Mouse (Mus musculus) CH12.LX (cell line): Measurements from ENCODE around the gene Caskin1. TPM values are rescaled to one million over a fixed set of nuclear protein-coding genes. Genes with fewer than 3 reads are reported as not detected.

Experiments
- DNase-seq: peaks from one replicate; pipeline ENCODE4 v3.0.0-alpha.2; 2013; ENCODE audit errors: extremely low read depth
- H3K27ac ChIP-seq: 2 replicates; pipeline ENCODE4 v1.5.1; 2012; ENCODE audit warnings: low read depth, mild to moderate bottlenecking, control low read depth, moderate library complexity; ENCODE audit not compliant: insufficient read depth
- H3K27me3 ChIP-seq: replicated peaks from 2 replicates; pipeline ENCODE3; 2012; ENCODE audit warnings: inconsistent platforms
- H3K36me3 ChIP-seq, 2 experiments: replicated peaks in 1 of 2; 2 replicates each; pipeline versions ENCODE3 to v1.6.1; 2012; ENCODE audit warnings: inconsistent platforms in 1 of 2, low read length in 1 of 2, mild to moderate bottlenecking in 1 of 2, mixed read lengths in 1 of 2, moderate library complexity in 1 of 2; ENCODE audit not compliant: control insufficient read depth in 1 of 2, insufficient read depth in 1 of 2
- H3K4me1 ChIP-seq, 2 experiments: 2 replicates each; pipeline ENCODE4 v1.6.1; 2012; ENCODE audit warnings: inconsistent platforms in 1 of 2, moderate library complexity in 1 of 2; ENCODE audit not compliant: insufficient read depth in 2 of 2, control insufficient read depth in 1 of 2
- H3K4me2 ChIP-seq: 2 replicates; pipeline ENCODE4 v1.6.1; 2012; ENCODE audit warnings: low read depth, mild to moderate bottlenecking, control low read depth; ENCODE audit not compliant: poor library complexity, insufficient read depth, severe bottlenecking
- H3K4me3 ChIP-seq, 3 experiments: fragments of 150-350 bp in 1 of 3; sonication (generic) in 1 of 3; replicated peaks in 1 of 3; 2 replicates each; pipeline versions ENCODE3 to v1.5.1; 2011 to 2012; ENCODE audit warnings: low read depth in 2 of 3, low read length in 2 of 3, mild to moderate bottlenecking in 2 of 3, moderate library complexity in 2 of 3, control low read depth in 1 of 3, improper control_type of control experiment in 1 of 3, inconsistent platforms in 1 of 3, mixed read lengths in 1 of 3; ENCODE audit not compliant: poor library complexity in 1 of 3
- H3K79me2 ChIP-seq: replicated peaks from 2 replicates; pipeline ENCODE4 v1.6.1; 2012; ENCODE audit warnings: mild to moderate bottlenecking, moderate library complexity; ENCODE audit not compliant: control insufficient read depth, poor library complexity, insufficient read depth, severe bottlenecking; ENCODE audit errors: extremely low read depth
- H3K9ac ChIP-seq: 2 replicates; pipeline ENCODE4 v1.6.1; 2012; ENCODE audit warnings: low read depth, mild to moderate bottlenecking, control low read depth, moderate library complexity; ENCODE audit not compliant: insufficient read depth
- H3K9me3 ChIP-seq: replicated peaks from 2 replicates; pipeline ENCODE3; 2012; ENCODE audit warnings: low read length, inconsistent platforms, mixed read lengths
- CTCF ChIP-seq, 2 experiments: IDR thresholded peaks in 1 of 2; conservative IDR thresholded peaks in 1 of 2; 2 replicates each; pipeline ENCODE4 v1.5.1; 2011 to 2012; ENCODE audit warnings: low read depth in 2 of 2, low read length in 2 of 2, improper control_type of control experiment in 1 of 2, inconsistent platforms in 1 of 2, mild to moderate bottlenecking in 1 of 2, moderate library complexity in 1 of 2
- EP300 ChIP-seq: IDR thresholded peaks from 2 replicates; pipeline ENCODE4 v1.6.1; 2011; ENCODE audit warnings: low read length, improper control_type of control experiment
- ETS1 ChIP-seq: conservative IDR thresholded peaks from 2 replicates; pipeline ENCODE4 v1.6.1; 2012; ENCODE audit warnings: low read depth, mild to moderate bottlenecking, inconsistent platforms, low read length, improper control_type of control experiment, moderate library complexity
- GABPA ChIP-seq: IDR thresholded peaks from 2 replicates; pipeline ENCODE4 v1.6.1; 2012; ENCODE audit warnings: low read depth, low read length, improper control_type of control experiment, inconsistent platforms; ENCODE audit not compliant: insufficient replicate concordance
- HCFC1 ChIP-seq: IDR thresholded peaks from 2 replicates; pipeline ENCODE4 v1.6.1; 2012; ENCODE audit warnings: low read depth, mild to moderate bottlenecking, inconsistent platforms, low read length, improper control_type of control experiment
- JUN ChIP-seq: IDR thresholded peaks from 2 replicates; pipeline ENCODE4 v1.6.1; 2011; ENCODE audit warnings: low read depth, mild to moderate bottlenecking, low read length, improper control_type of control experiment, moderate library complexity; ENCODE audit not compliant: insufficient read depth
- KAT2A ChIP-seq: IDR thresholded peaks from 2 replicates; pipeline ENCODE4 v1.6.1; 2012; ENCODE audit warnings: low read length, improper control_type of control experiment, inconsistent platforms; ENCODE audit not compliant: insufficient replicate concordance
- MAFK ChIP-seq: IDR thresholded peaks from 2 replicates; pipeline ENCODE4 v1.6.1; 2011; ENCODE audit warnings: low read length, improper control_type of control experiment; ENCODE audit not compliant: insufficient replicate concordance
- MAX ChIP-seq: IDR thresholded peaks from 2 replicates; pipeline ENCODE4 v1.6.1; 2011; ENCODE audit warnings: low read length, improper control_type of control experiment
- MAZ ChIP-seq: IDR thresholded peaks from 2 replicates; pipeline ENCODE4 v1.6.1; 2012; ENCODE audit warnings: low read depth, mild to moderate bottlenecking, inconsistent platforms, low read length, improper control_type of control experiment, moderate library complexity
- MEF2A ChIP-seq: IDR thresholded peaks from 2 replicates; pipeline ENCODE4 v1.6.1; 2014; ENCODE audit warnings: low read depth, mild to moderate bottlenecking, inconsistent platforms, low read length, improper control_type of control experiment, borderline replicate concordance
- MXI1 ChIP-seq: IDR thresholded peaks from 2 replicates; pipeline ENCODE4 v1.6.1; 2011; ENCODE audit warnings: mild to moderate bottlenecking, low read depth, low read length, improper control_type of control experiment
- MYC ChIP-seq: IDR thresholded peaks from 2 replicates; pipeline ENCODE4 v1.6.1; 2011; ENCODE audit warnings: low read depth, mild to moderate bottlenecking, improper control_type of control experiment, low read length
- PAX5 ChIP-seq: IDR thresholded peaks from 2 replicates; pipeline ENCODE4 v1.6.1; 2012; ENCODE audit warnings: low read length, inconsistent platforms, mixed read lengths
- POLR2A ChIP-seq: IDR thresholded peaks from 2 replicates; pipeline ENCODE4 v1.6.1; 2011; ENCODE audit warnings: low read depth, mild to moderate bottlenecking, improper control_type of control experiment, low read length
- SMC3 ChIP-seq: IDR thresholded peaks from 2 replicates; pipeline ENCODE4 v1.6.1; 2011; ENCODE audit warnings: low read depth, low read length, improper control_type of control experiment
- TBP ChIP-seq: conservative IDR thresholded peaks from 2 replicates; pipeline ENCODE4 v1.6.1; 2011; ENCODE audit warnings: low read depth, low read length, improper control_type of control experiment
- TCF12 ChIP-seq: IDR thresholded peaks from 2 replicates; pipeline ENCODE4 v1.6.1; 2014; ENCODE audit warnings: low read depth, mild to moderate bottlenecking, inconsistent platforms, low read length, improper control_type of control experiment
- USF1 ChIP-seq: IDR thresholded peaks from 2 replicates; pipeline ENCODE4 v1.6.1; 2014; ENCODE audit warnings: low read depth, mild to moderate bottlenecking, inconsistent platforms, low read length, improper control_type of control experiment
- USF2 ChIP-seq: conservative IDR thresholded peaks from 2 replicates; pipeline ENCODE4 v1.6.1; 2011; ENCODE audit warnings: low read depth, low read length, improper control_type of control experiment
- ZKSCAN1 ChIP-seq: IDR thresholded peaks from 2 replicates; pipeline ENCODE4 v1.6.1; 2012; ENCODE audit warnings: low read depth, inconsistent platforms, low read length, improper control_type of control experiment, borderline replicate concordance
- dilution Hi-C: fragments of 300-500 bp; cut with MboI; formaldehyde crosslinking; loops from 2 replicates; pipeline ENCODE4 v1.14.3; 2020; ENCODE audit warnings: low sequenced_read_pairs; ENCODE audit not compliant: extremely low pct_unique_long_range_greater_than_20kb, extremely low pct_ligation_motif_present
- in situ Hi-C: fragments of 300-500 bp; cut with MboI; formaldehyde crosslinking; loops from 3 replicates; pipeline ENCODE4 v1.14.3; 2019; ENCODE audit warnings: low sequenced_read_pairs, low pct_ligation_motif_present, low pct_unique_long_range_greater_than_20kb, mixed read lengths
- polyA plus RNA-seq: library from polyadenylated mRNA; unstranded; fragments of >175 nt; gene quantifications from 2 replicates; pipeline ENCODE4 v1.2.1, GENCODE M21; 2012; ENCODE audit warnings: low read depth; ENCODE audit not compliant: insufficient read length
- total RNA-seq, 2 experiments: library from RNA; depleted of rRNA; stranded (reverse); fragments of 300-350 nt in 1 of 2; fragments of >200 nt in 1 of 2; gene quantifications; 2 replicates each; pipeline ENCODE4 v1.2.3; 2012 to 2014

The Caskin1 gene
- total and polyA plus RNA-seq, 3 experiments: 0.08 to 0.71 TPM; not detected in 1

GRCm38 (mm10) chr17:24489265-24490030 is 1.0 kb downstream of the Caskin1 start:
- peaks cover 56% of the 10 kb centered on the region for H3K27me3 ChIP-seq
- no peaks in the 10 kb centered on the region for H3K36me3 ChIP-seq
- no peak for TF ChIP-seq SMC3
- no peak for TF ChIP-seq JUN
- TF ChIP-seq ETS1: no peak
- TF ChIP-seq MYC: no peak
- TF ChIP-seq CTCF (conservative IDR thresholded peaks at IDR 0.05 in 1 of 2, IDR thresholded peaks at IDR 0.05 in 1 of 2; ENCODE audit: low read depth in 2 of 2, low read length in 2 of 2): no peak
- no peak for TF ChIP-seq USF1
- no peak for TF ChIP-seq MAX
- no peak for TF ChIP-seq ZKSCAN1
- no peak for TF ChIP-seq GABPA
- no peak for TF ChIP-seq EP300
- no peak for TF ChIP-seq POLR2A
- TF ChIP-seq PAX5: no peak
- TF ChIP-seq MEF2A: no peak
- TF ChIP-seq MXI1: no peak
- TF ChIP-seq TCF12: no peak
- no peak for DNase-seq
- peaks cover 5 to 6% of the 10 kb centered on the region in 2 experiments; a peak in 2 of 4 replicates for H3K4me1 ChIP-seq
- no peak overlapping the region for H3K27ac ChIP-seq
- dilution Hi-C loops (no loop called here), in situ Hi-C loops (no loop called here)
- no peak overlapping the region for H3K9ac ChIP-seq
- no peaks in the 10 kb centered on the region for H3K79me2 ChIP-seq
- H3K4me3 ChIP-seq: peak overlapping the region in 1 of 3 experiments; percentile 47
- H3K4me2 ChIP-seq: peak overlapping the region; percentile 76; the same call in 1 of the 2 replicates
- no peaks in the 10 kb centered on the region for H3K9me3 ChIP-seq

GRCm38 (mm10) chr17:24490399-24490798 is 2.0 kb downstream of the Caskin1 start:
- Histone ChIP-seq H3K9ac (no peak overlapping the region), H3K4me1 (peaks cover 3% of the 10 kb centered on the region in 2 experiments; a peak in 2 of 4 replicates), H3K4me3 (no peak overlapping the region)
- dilution Hi-C loops: no loop called here
- TF ChIP-seq KAT2A (no peak), MAZ (no peak), GABPA (no peak), MAFK (no peak), TBP (no peak), USF2 (no peak), POLR2A (no peak), HCFC1 (no peak), ETS1 (no peak)
- TF ChIP-seq, all 38 proteins: peak for 0
- peaks cover 53% of the 10 kb centered on the region for H3K27me3 ChIP-seq
- no peak overlapping the region for H3K27ac ChIP-seq
- DNase-seq: no peak
- H3K36me3 ChIP-seq: no peaks in the 10 kb centered on the region
- in situ Hi-C loops: no loop called here
- no peaks in the 10 kb centered on the region for H3K9me3 ChIP-seq
- H3K79me2 ChIP-seq: no peaks in the 10 kb centered on the region
- no peak overlapping the region for H3K4me2 ChIP-seq
